Mouse (Mus musculus) kidney, embryonic 16.5 days (tissue): ENCODE measurements around the gene Ptprm. TPM values are rescaled to one million over a fixed set of nuclear protein-coding genes. Genes with fewer than 3 reads are reported as not detected.

Experiments used
- ATAC-seq: fragments of 200-750 bp; cut with Nextera tagmentation; 2 replicates; pipeline ENCODE4 v1.8.0; 2017; ENCODE audit warnings: moderate TSS enrichment; ENCODE audit not compliant: low FRiP score, low TSS enrichment
- H3K27ac ChIP-seq: fragments of 300-500 bp; sonication (generic); 2 replicates; pipeline ENCODE4 v1.5.1; 2014; ENCODE audit warnings: low read length
- H3K27me3 ChIP-seq: fragments of 300-500 bp; sonication (generic); 2 replicates; pipeline ENCODE4 v1.6.1; 2014; ENCODE audit warnings: low read length, control low read depth, mixed read lengths; ENCODE audit not compliant: insufficient read depth
- H3K36me3 ChIP-seq: fragments of 300-500 bp; sonication (generic); 2 replicates; pipeline ENCODE4 v1.6.1; 2014; ENCODE audit warnings: low read length, control low read depth, mixed read lengths; ENCODE audit not compliant: insufficient read depth
- H3K4me1 ChIP-seq: fragments of 300-500 bp; sonication (generic); 2 replicates; pipeline ENCODE4 v1.6.1; 2014; ENCODE audit warnings: low read length, control low read depth, mixed read lengths; ENCODE audit not compliant: insufficient read depth
- H3K4me2 ChIP-seq: fragments of 300-500 bp; sonication (generic); replicated peaks from 2 replicates; pipeline ENCODE4 v1.6.1; 2014; ENCODE audit warnings: low read depth, low read length
- H3K4me3 ChIP-seq: fragments of 300-500 bp; sonication (generic); 2 replicates; pipeline ENCODE4 v1.5.1; 2014; ENCODE audit warnings: mild to moderate bottlenecking, low read length
- H3K9ac ChIP-seq: fragments of 300-500 bp; sonication (generic); replicated peaks from 2 replicates; pipeline ENCODE4 v1.6.1; 2014; ENCODE audit warnings: low read length
- H3K9me3 ChIP-seq: fragments of 300-500 bp; sonication (generic); 2 replicates; pipeline ENCODE4 v1.6.1; 2016; ENCODE audit warnings: low read length, control low read depth
- WGBS: fragments of 180-500 bp; shearing (Covaris S2); extraction: QIAGEN DNeasy Blood & Tissue Kit; methylation state at CpG from one replicate; pipeline ENCODE4 v1.1.7; 2014; 5-methylcytosine and 5-hydroxymethylcytosine counted together
- polyA plus RNA-seq: library from polyadenylated mRNA; unstranded; fragments of >200 nt; fragmentation: Nextera tagmentation; extraction: Ambion mirVana; gene quantifications from 2 replicates; pipeline ENCODE4 v1.2.1, GENCODE M21; 2015

Gene Ptprm
- polyA plus RNA-seq, 1 experiment from 2014 or later, result 17.3 TPM

- Histone ChIP-seq H3K9ac (no peak overlapping the region), H3K4me2 (no peak overlapping the region), H3K27ac (no peak overlapping the region), H3K36me3 (no peaks in the 10 kb centered on the region), H3K9me3 (no peaks in the 10 kb centered on the region), H3K4me3 (no peak overlapping the region), H3K4me1 (peaks cover 14% of the 10 kb centered on the region), H3K27me3 (no peaks in the 10 kb centered on the region)
- ATAC-seq, result no peak
- 65% methylated on average over 8 of the region's 8 CpGs for WGBS
These were observed 144.4 kb downstream of the Ptprm start for GRCm38 (mm10) chr17:67209676-67210344.

GRCm38 (mm10) chr17:67208600-67208999 lies 145.7 kb downstream of the Ptprm start:
- H3K27ac ChIP-seq, result no peak overlapping the region
- no peak overlapping the region for H3K4me3 ChIP-seq
- no peak overlapping the region for H3K9ac ChIP-seq
- no peaks in the 10 kb centered on the region for H3K9me3 ChIP-seq
- no peak for ATAC-seq
- WGBS, result 89% methylated on average over 5 of the region's 5 CpGs
- no peaks in the 10 kb centered on the region for H3K36me3 ChIP-seq
- H3K27me3 ChIP-seq, result no peaks in the 10 kb centered on the region
- no peak overlapping the region for H3K4me2 ChIP-seq
- peaks cover 8% of the 10 kb centered on the region for H3K4me1 ChIP-seq

GRCm38 (mm10) chr17:67206984-67207383 lies 147.3 kb downstream of the Ptprm start:
- H3K4me3 ChIP-seq, result no peak overlapping the region
- no peak overlapping the region for H3K27ac ChIP-seq
- no peak overlapping the region for H3K4me2 ChIP-seq
- H3K9me3 ChIP-seq, result no peaks in the 10 kb centered on the region
- ATAC-seq, result no peak
- no peaks in the 10 kb centered on the region for H3K36me3 ChIP-seq
- WGBS, result 93% methylated on average over 4 of the region's 4 CpGs
- H3K9ac ChIP-seq, result no peak overlapping the region
- no peaks in the 10 kb centered on the region for H3K4me1 ChIP-seq
- H3K27me3 ChIP-seq, result no peaks in the 10 kb centered on the region

- Histone ChIP-seq H3K27me3 (no peaks in the 10 kb centered on the region), H3K9me3 (no peaks in the 10 kb centered on the region), H3K9ac (no peak overlapping the region), H3K4me2 (no peak overlapping the region), H3K36me3 (no peaks in the 10 kb centered on the region), H3K27ac (no peak overlapping the region), H3K4me3 (no peak overlapping the region), H3K4me1 (no peaks in the 10 kb centered on the region)
- 51% methylated on average over 7 of the region's 7 CpGs for WGBS
- ATAC-seq, result no peak
These were observed 153.1 kb downstream of the Ptprm start for GRCm38 (mm10) chr17:67201151-67201550.

- Histone ChIP-seq H3K4me2 (no peak overlapping the region), H3K9ac (no peak overlapping the region), H3K36me3 (no peaks in the 10 kb centered on the region), H3K4me1 (no peaks in the 10 kb centered on the region), H3K4me3 (no peak overlapping the region), H3K9me3 (no peaks in the 10 kb centered on the region), H3K27me3 (no peaks in the 10 kb centered on the region), H3K27ac (no peak overlapping the region)
- ATAC-seq, result no peak
- 69% methylated on average over 5 of the region's 5 CpGs for WGBS
These were observed 160.5 kb downstream of the Ptprm start for GRCm38 (mm10) chr17:67193728-67194127.

GRCm38 (mm10) chr17:67188514-67188913 lies 165.7 kb downstream of the Ptprm start:
- Histone ChIP-seq H3K4me1 (no peaks in the 10 kb centered on the region), H3K4me2 (no peak overlapping the region), H3K4me3 (no peak overlapping the region), H3K9ac (no peak overlapping the region), H3K9me3 (no peaks in the 10 kb centered on the region), H3K36me3 (no peaks in the 10 kb centered on the region), H3K27me3 (no peaks in the 10 kb centered on the region), H3K27ac (no peak overlapping the region)
- no peak for ATAC-seq
- 91% methylated on average over 2 of the region's 2 CpGs for WGBS

GRCm38 (mm10) chr17:67186879-67187278 lies 167.4 kb downstream of the Ptprm start:
- no peaks in the 10 kb centered on the region for H3K27me3 ChIP-seq
- H3K4me1 ChIP-seq, result no peaks in the 10 kb centered on the region
- H3K9me3 ChIP-seq, result no peaks in the 10 kb centered on the region
- H3K9ac ChIP-seq, result no peak overlapping the region
- no peak overlapping the region for H3K27ac ChIP-seq
- H3K4me3 ChIP-seq, result no peak overlapping the region
- H3K36me3 ChIP-seq, result no peaks in the 10 kb centered on the region
- no peak overlapping the region for H3K4me2 ChIP-seq
- no peak for ATAC-seq
- 58% methylated on average over 6 of the region's 6 CpGs for WGBS

- 85% methylated on average over 6 of the region's 6 CpGs for WGBS
These were observed 168.3 kb downstream of the Ptprm start for GRCm38 (mm10) chr17:67185942-67186341.

GRCm38 (mm10) chr17:67179446-67179845 lies 174.8 kb downstream of the Ptprm start:
- WGBS, result 73% methylated on average over 1 of the region's 1 CpGs
- ATAC-seq, result no peak
- H3K36me3 ChIP-seq, result no peaks in the 10 kb centered on the region
- H3K4me3 ChIP-seq, result no peak overlapping the region
- H3K9me3 ChIP-seq, result peaks cover 6% of the 10 kb centered on the region; the same call in 1 of the 2 replicates
- H3K9ac ChIP-seq, result no peak overlapping the region
- H3K4me1 ChIP-seq, result 0 out of 2 replicates have a peak, but pooled peaks cover 4% of the 10 kb centered on the region
- H3K4me2 ChIP-seq, result no peak overlapping the region
- H3K27ac ChIP-seq, result no peak overlapping the region
- H3K27me3 ChIP-seq, result no peaks in the 10 kb centered on the region

More at GRCm38 (mm10) chr17:67185942-67186341, 168.3 kb downstream of the Ptprm start:
- Histone ChIP-seq H3K36me3 (no peaks in the 10 kb centered on the region), H3K9me3 (no peaks in the 10 kb centered on the region), H3K4me3 (no peak overlapping the region), H3K27me3 (no peaks in the 10 kb centered on the region), H3K4me1 (no peaks in the 10 kb centered on the region), H3K27ac (no peak overlapping the region), H3K4me2 (no peak overlapping the region), H3K9ac (no peak overlapping the region)
- ATAC-seq, result no peak

- Histone ChIP-seq H3K4me1 (0 out of 2 replicates have a peak, but pooled peaks cover 4% of the 10 kb centered on the region), H3K4me3 (no peak overlapping the region), H3K4me2 (no peak overlapping the region), H3K9me3 (peaks cover 6% of the 10 kb centered on the region; the same call in 1 of the 2 replicates), H3K36me3 (no peaks in the 10 kb centered on the region), H3K27ac (no peak overlapping the region), H3K9ac (no peak overlapping the region), H3K27me3 (no peaks in the 10 kb centered on the region)
- ATAC-seq, result no peak
- 78% methylated on average over 5 of the region's 5 CpGs for WGBS
These were observed 175.5 kb downstream of the Ptprm start for GRCm38 (mm10) chr17:67178686-67179265.
